Mouse (Mus musculus) cortical plate, adult 2 months (tissue): ENCODE results near the gene Foxa2.

ENCODE experiments used
- CTCF ChIP-seq: fragments of 200-500 bp; IDR thresholded peaks from 2 replicates; pipeline ENCODE4 v1.5.1; 2011; ENCODE audit warnings: mild to moderate bottlenecking, control low read depth, low read length; ENCODE audit not compliant: insufficient read depth; ENCODE audit errors: extremely low read depth
- POLR2A ChIP-seq: fragments of 200-500 bp; IDR thresholded peaks from 2 replicates; pipeline ENCODE4 v1.6.1; 2011; ENCODE audit warnings: mild to moderate bottlenecking, low read length, control low read depth; ENCODE audit not compliant: insufficient read depth; ENCODE audit errors: extremely low read depth

DNA sequence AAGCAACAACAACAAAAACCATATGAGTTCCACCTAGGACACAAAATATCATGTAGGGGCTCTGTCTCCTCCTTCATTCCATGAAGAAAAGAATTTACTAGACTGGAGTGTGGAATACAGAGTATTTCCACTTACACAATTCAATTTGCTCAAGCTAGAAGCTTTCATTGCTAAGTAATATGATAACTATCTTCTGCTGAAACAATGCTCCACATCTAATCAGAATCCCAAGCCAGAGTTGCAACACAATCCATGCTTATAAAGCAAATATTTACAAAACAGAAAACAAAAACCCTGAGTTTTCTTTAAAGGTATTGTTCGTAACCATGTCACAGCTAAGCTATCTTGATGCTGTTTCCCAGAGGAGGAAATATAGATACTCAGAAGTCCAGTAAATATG is 20.4 kb downstream of the Foxa2 start:
- TF ChIP-seq CTCF = no peak
- no peak for TF ChIP-seq POLR2A
